Mouse (Mus musculus): ENCODE data around the gene Nlrx1. TPM values are rescaled to one million over a fixed set of nuclear protein-coding genes. Genes with fewer than 3 reads are reported as not detected.
A peak's percentile ranks its signal among the peaks of the same experiment; 100 is the strongest.

The Nlrx1 gene
- polyA plus RNA-seq, 1 experiment from 2014 or later, result 1.9 TPM

GRCm38 (mm10) chr9:44241418-44241817, 27.0 kb downstream of the Nlrx1 start:
- DNase-seq (ENCODE audit: low spot score, missing footprints) (no peak), ATAC-seq (ENCODE audit: low FRiP score) (no peak)
- no peak overlapping the region for H3K4me2 ChIP-seq
- WGBS, result 73% methylated on average over 9 of the region's 9 CpGs
- no peak overlapping the region for H3K4me3 ChIP-seq (ENCODE audit: low read depth, low read length)
- no peaks in the 10 kb centered on the region for H3K9me3 ChIP-seq (ENCODE audit: control insufficient read depth, low read length)
- no peak overlapping the region for H3K9ac ChIP-seq (ENCODE audit: low read length)
- no peaks in the 10 kb centered on the region for H3K36me3 ChIP-seq (ENCODE audit: control insufficient read depth, insufficient read depth, low read length)
- no peaks in the 10 kb centered on the region for H3K27me3 ChIP-seq (ENCODE audit: control insufficient read depth, insufficient read depth, low read length)
- H3K27ac ChIP-seq (ENCODE audit: low read depth, low read length), result no peak overlapping the region
- H3K4me1 ChIP-seq (ENCODE audit: control insufficient read depth, insufficient read depth, low read length), result no peaks in the 10 kb centered on the region

DNA sequence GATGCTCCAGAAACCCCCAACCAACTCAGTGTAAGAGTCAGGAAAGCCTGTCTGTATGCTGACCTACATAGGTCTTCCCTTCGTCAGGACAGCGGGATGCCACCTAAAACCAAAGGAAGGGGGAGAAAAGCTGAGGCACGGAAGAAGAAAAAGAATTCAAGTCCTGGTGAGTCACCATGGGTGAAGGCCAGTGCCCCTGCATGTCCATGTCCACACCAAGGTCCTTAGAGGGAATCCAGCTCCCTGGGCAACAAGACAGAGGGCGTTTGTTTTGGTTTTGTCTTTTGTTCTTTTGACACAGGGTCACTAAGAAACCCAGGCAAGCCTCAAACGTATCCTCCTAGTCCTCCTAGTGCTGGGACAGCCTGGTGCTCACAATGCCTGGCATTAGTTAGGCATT, 27.5 kb downstream of the Nlrx1 start:
- WGBS, result 46% methylated on average over 5 of the region's 5 CpGs
- H3K4me3 ChIP-seq (ENCODE audit: low read depth, low read length), result no peak overlapping the region

GRCm38 (mm10) chr9:44240399-44240798, 28.0 kb downstream of the Nlrx1 start, which contains the start of gene Ccdc153:
Gene Ccdc153 (plus strand): TSS chr9:44240676.
- no peak for ATAC-seq (ENCODE audit: low FRiP score)
- Histone ChIP-seq H3K27me3 (ENCODE audit: control insufficient read depth, insufficient read depth, low read length) (no peaks in the 10 kb centered on the region), H3K9me3 (ENCODE audit: control insufficient read depth, low read length) (no peaks in the 10 kb centered on the region), H3K4me2 (no peak within 1 kb of the TSS), H3K4me1 (ENCODE audit: control insufficient read depth, insufficient read depth, low read length) (no peaks in the 10 kb centered on the region), H3K27ac (ENCODE audit: low read depth, low read length) (no peak within 1 kb of the TSS), H3K4me3 (ENCODE audit: low read depth, low read length) (no peak within 1 kb of the TSS), H3K9ac (ENCODE audit: low read length) (no peak within 1 kb of the TSS), H3K36me3 (ENCODE audit: control insufficient read depth, insufficient read depth, low read length) (no peaks in the 10 kb centered on the region)
- 55% methylated on average over 2 of the region's 2 CpGs for whole genome bisulfite sequencing
- DNase-seq (ENCODE audit: low spot score, missing footprints), result no peak

More for the DNA sequence above, 27.5 kb downstream of the Nlrx1 start:
- Histone ChIP-seq H3K4me2 (no peak overlapping the region), H3K9ac (ENCODE audit: low read length) (no peak overlapping the region), H3K27me3 (ENCODE audit: control insufficient read depth, insufficient read depth, low read length) (no peaks in the 10 kb centered on the region), H3K9me3 (ENCODE audit: control insufficient read depth, low read length) (no peaks in the 10 kb centered on the region), H3K4me1 (ENCODE audit: control insufficient read depth, insufficient read depth, low read length) (no peaks in the 10 kb centered on the region), H3K36me3 (ENCODE audit: control insufficient read depth, insufficient read depth, low read length) (no peaks in the 10 kb centered on the region), H3K27ac (ENCODE audit: low read depth, low read length) (no peak overlapping the region)
- no peak for DNase-seq (ENCODE audit: low spot score, missing footprints)
- no peak for ATAC-seq (ENCODE audit: low FRiP score)

GRCm38 (mm10) chr9:44239447-44239846, 29.0 kb downstream of the Nlrx1 start:
- H3K4me3 ChIP-seq (ENCODE audit: low read depth, low read length), result no peak overlapping the region
- no peaks in the 10 kb centered on the region for H3K4me1 ChIP-seq (ENCODE audit: control insufficient read depth, insufficient read depth, low read length)
- peak; percentile 92 for DNase-seq (ENCODE audit: low spot score, missing footprints)
- no peaks in the 10 kb centered on the region for H3K36me3 ChIP-seq (ENCODE audit: control insufficient read depth, insufficient read depth, low read length)
- no peaks in the 10 kb centered on the region for H3K9me3 ChIP-seq (ENCODE audit: control insufficient read depth, low read length)
- no peak overlapping the region for H3K4me2 ChIP-seq
- no peak for ATAC-seq (ENCODE audit: low FRiP score)
- no peak overlapping the region for H3K27ac ChIP-seq (ENCODE audit: low read depth, low read length)
- no peak overlapping the region for H3K9ac ChIP-seq (ENCODE audit: low read length)
- 9% methylated on average over 5 of the region's 5 CpGs for WGBS
- H3K27me3 ChIP-seq (ENCODE audit: control insufficient read depth, insufficient read depth, low read length), result no peaks in the 10 kb centered on the region

DNA sequence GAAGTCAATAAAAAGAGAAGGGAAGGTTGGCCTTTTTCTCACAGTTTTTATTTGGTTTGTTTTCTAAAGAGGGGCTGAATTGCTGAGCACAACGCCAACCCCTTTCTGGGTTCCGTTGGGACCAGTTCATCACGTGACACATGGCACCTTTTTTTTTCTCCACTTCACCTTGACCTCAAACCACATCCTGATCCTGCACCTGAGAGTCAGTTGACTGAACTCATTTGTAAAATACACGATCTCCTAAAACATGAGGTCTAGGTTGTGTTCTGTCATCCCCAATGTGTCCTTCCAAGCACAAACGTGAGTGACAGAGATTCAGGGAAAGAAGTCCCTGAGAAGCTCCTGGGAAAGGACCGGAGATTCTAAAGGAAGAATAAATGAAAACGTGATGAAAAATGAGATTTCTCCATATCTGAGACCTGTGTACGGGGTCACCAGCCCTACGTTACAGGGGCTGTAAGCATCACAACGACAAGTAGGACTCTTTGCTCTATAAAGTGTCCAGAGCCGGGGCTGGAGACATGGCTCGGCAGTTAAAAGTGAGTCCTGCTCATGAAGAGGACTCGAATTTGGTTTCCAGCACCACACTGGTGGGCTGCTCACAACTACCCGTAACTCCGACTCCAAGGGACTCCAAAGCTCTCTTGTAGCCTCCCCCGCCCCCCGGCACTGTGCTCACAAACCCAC, 29.8 kb downstream of the Nlrx1 start:
- Histone ChIP-seq H3K9ac (ENCODE audit: low read length) (no peak overlapping the region), H3K4me2 (no peak overlapping the region), H3K36me3 (ENCODE audit: control insufficient read depth, insufficient read depth, low read length) (no peaks in the 10 kb centered on the region), H3K27ac (ENCODE audit: low read depth, low read length) (no peak overlapping the region), H3K9me3 (ENCODE audit: control insufficient read depth, low read length) (no peaks in the 10 kb centered on the region), H3K4me3 (ENCODE audit: low read depth, low read length) (no peak overlapping the region), H3K27me3 (ENCODE audit: control insufficient read depth, insufficient read depth, low read length) (no peaks in the 10 kb centered on the region), H3K4me1 (ENCODE audit: control insufficient read depth, insufficient read depth, low read length) (no peaks in the 10 kb centered on the region)
- ATAC-seq (ENCODE audit: low FRiP score) (no peak), DNase-seq (ENCODE audit: low spot score, missing footprints) (no peak)
- 78% methylated on average over 17 of the region's 17 CpGs for WGBS

DNA sequence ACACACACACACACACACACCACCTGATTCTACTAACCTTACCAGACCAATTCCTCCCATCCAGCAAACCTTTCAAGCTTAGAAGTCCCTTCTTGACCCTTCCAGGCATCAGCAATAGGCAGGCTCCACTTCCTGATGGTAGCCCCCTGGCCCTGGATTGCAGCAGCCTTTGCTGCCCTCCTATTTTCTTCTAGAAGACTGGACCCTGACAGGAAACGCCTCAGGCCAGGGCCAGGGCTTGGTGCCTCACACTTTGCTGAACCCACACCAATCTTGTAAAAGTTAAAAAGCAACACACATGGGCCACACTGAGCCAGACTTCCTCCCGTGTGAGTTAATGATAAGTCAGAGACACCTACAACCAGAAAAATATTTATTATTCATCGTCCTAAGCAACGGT, 31.3 kb downstream of the Nlrx1 start:
- no peak overlapping the region for H3K4me3 ChIP-seq (ENCODE audit: low read depth, low read length)
- no peaks in the 10 kb centered on the region for H3K27me3 ChIP-seq (ENCODE audit: control insufficient read depth, insufficient read depth, low read length)
- no peak overlapping the region for H3K4me2 ChIP-seq
- no peak for ATAC-seq (ENCODE audit: low FRiP score)
- WGBS, result 85% methylated on average over 4 of the region's 4 CpGs
- H3K9ac ChIP-seq (ENCODE audit: low read length), result no peak overlapping the region
- H3K4me1 ChIP-seq (ENCODE audit: control insufficient read depth, insufficient read depth, low read length), result peaks cover 5% of the 10 kb centered on the region
- no peak for DNase-seq (ENCODE audit: low spot score, missing footprints)
- H3K36me3 ChIP-seq (ENCODE audit: control insufficient read depth, insufficient read depth, low read length), result no peaks in the 10 kb centered on the region
- H3K9me3 ChIP-seq (ENCODE audit: control insufficient read depth, low read length), result no peaks in the 10 kb centered on the region
- H3K27ac ChIP-seq (ENCODE audit: low read depth, low read length), result no peak overlapping the region

GRCm38 (mm10) chr9:44236601-44237000, 31.8 kb downstream of the Nlrx1 start:
- Histone ChIP-seq H3K27ac (ENCODE audit: low read depth, low read length) (no peak overlapping the region), H3K4me3 (ENCODE audit: low read depth, low read length) (no peak overlapping the region), H3K9me3 (ENCODE audit: control insufficient read depth, low read length) (no peaks in the 10 kb centered on the region), H3K27me3 (ENCODE audit: control insufficient read depth, insufficient read depth, low read length) (no peaks in the 10 kb centered on the region), H3K9ac (ENCODE audit: low read length) (no peak overlapping the region), H3K4me1 (ENCODE audit: control insufficient read depth, insufficient read depth, low read length) (peaks cover 11% of the 10 kb centered on the region), H3K4me2 (no peak overlapping the region), H3K36me3 (ENCODE audit: control insufficient read depth, insufficient read depth, low read length) (no peaks in the 10 kb centered on the region)
- 65% methylated on average over 4 of the region's 4 CpGs for WGBS
- ATAC-seq (ENCODE audit: low FRiP score) (no peak), DNase-seq (ENCODE audit: low spot score, missing footprints) (no peak)

GRCm38 (mm10) chr9:44234479-44235427, 33.6 kb downstream of the Nlrx1 start:
- Histone ChIP-seq H3K4me3 (ENCODE audit: low read depth, low read length) (peak overlapping the region; percentile 93), H3K4me2 (peak overlapping the region; percentile 32; the same call in 1 of the 2 replicates), H3K4me1 (ENCODE audit: control insufficient read depth, insufficient read depth, low read length) (peaks cover 11% of the 10 kb centered on the region), H3K9ac (ENCODE audit: low read length) (0 out of 2 replicates have a peak overlapping the region, but pooled peaks have one; percentile 34), H3K9me3 (ENCODE audit: control insufficient read depth, low read length) (no peaks in the 10 kb centered on the region), H3K36me3 (ENCODE audit: control insufficient read depth, insufficient read depth, low read length) (no peaks in the 10 kb centered on the region), H3K27me3 (ENCODE audit: control insufficient read depth, insufficient read depth, low read length) (no peaks in the 10 kb centered on the region), H3K27ac (ENCODE audit: low read depth, low read length) (no peak overlapping the region)
- ATAC-seq (ENCODE audit: low FRiP score), result peak; percentile 33; the same call in 1 of the 2 replicates
- 26% methylated on average over 19 of the region's 19 CpGs for WGBS
- DNase-seq (ENCODE audit: low spot score, missing footprints), result peak; percentile 93
